Mouse (Mus musculus) embryonic facial prominence, embryonic 10.5 days (tissue): ENCODE data around the gene Acer2. TPM values are rescaled to one million over a fixed set of nuclear protein-coding genes. Genes with fewer than 3 reads are reported as not detected.

Experiments used
- DNase-seq: peaks from one replicate; pipeline ENCODE4 v3.0.0-alpha.2; 2017; ENCODE audit warnings: low spot score
- H3K27ac ChIP-seq: fragments of 300-500 bp; sonication (generic); replicated peaks from 2 replicates; pipeline ENCODE4 v1.5.1; 2016; ENCODE audit warnings: mild to moderate bottlenecking
- H3K27me3 ChIP-seq: fragments of 300-500 bp; sonication (generic); replicated peaks from 2 replicates; pipeline ENCODE4 v1.6.1; 2016; ENCODE audit warnings: low read depth, mild to moderate bottlenecking; ENCODE audit not compliant: poor library complexity, severe bottlenecking
- H3K36me3 ChIP-seq: fragments of 300-500 bp; sonication (generic); replicated peaks from 2 replicates; pipeline ENCODE4 v1.6.1; 2016; ENCODE audit warnings: mild to moderate bottlenecking, moderate library complexity
- H3K4me1 ChIP-seq: fragments of 300-500 bp; sonication (generic); 2 replicates; pipeline ENCODE4 v1.6.1; 2016
- H3K4me3 ChIP-seq: fragments of 300-500 bp; sonication (generic); 2 replicates; pipeline ENCODE4 v1.5.1; 2016; ENCODE audit warnings: mild to moderate bottlenecking, moderate library complexity
- H3K9me3 ChIP-seq: fragments of 300-500 bp; sonication (generic); 2 replicates; pipeline ENCODE4 v1.6.1; 2016; ENCODE audit warnings: mild to moderate bottlenecking
- WGBS: fragments of 180-500 bp; shearing (Covaris S2); methylation state at CpG from one replicate; pipeline ENCODE4 v1.1.7; 2016; 5-methylcytosine and 5-hydroxymethylcytosine counted together
- polyA plus RNA-seq: library from polyadenylated mRNA; unstranded; fragments of >200 nt; fragmentation: Nextera tagmentation; extraction: Ambion mirVana; gene quantifications from 2 replicates; pipeline ENCODE4 v1.2.1, GENCODE M21; 2016

Acer2 gene
- polyA plus RNA-seq, 1 experiment from 2014 or later, result 17.0 TPM

GRCm38 (mm10) chr4:86902351-86902750 is 28.2 kb downstream of the Acer2 start:
- peaks cover 5% of the 10 kb centered on the region; the same call in 1 of the 2 replicates for H3K4me1 ChIP-seq
- no peaks in the 10 kb centered on the region for H3K9me3 ChIP-seq
- DNase-seq, result no peak
- no peak overlapping the region for H3K27ac ChIP-seq
- WGBS, result 72% methylated on average over 6 of the region's 6 CpGs
- no peaks in the 10 kb centered on the region for H3K36me3 ChIP-seq
- no peak overlapping the region for H3K4me3 ChIP-seq
- H3K27me3 ChIP-seq, result no peaks in the 10 kb centered on the region

DNA sequence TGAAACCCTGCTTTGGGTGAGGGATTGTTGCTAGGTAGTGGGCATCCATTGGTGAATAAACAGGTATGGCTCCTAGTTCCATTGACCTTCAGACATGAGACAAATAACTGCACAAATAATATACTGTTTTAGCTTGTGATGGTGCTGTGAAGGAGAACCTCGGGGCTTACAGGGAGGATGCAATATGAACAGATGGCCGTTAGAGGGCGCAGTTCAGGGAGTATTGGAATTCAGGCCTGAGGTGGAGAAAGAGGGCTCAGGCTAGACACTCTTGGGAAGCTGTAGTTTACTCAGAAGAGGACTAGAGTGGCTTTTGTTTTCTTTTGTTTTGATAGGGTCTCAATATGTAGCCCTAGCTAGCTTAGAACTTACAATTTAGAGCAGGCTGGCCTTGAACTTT is 30.8 kb downstream of the Acer2 start:
- Histone ChIP-seq H3K4me3 (no peak overlapping the region), H3K9me3 (no peaks in the 10 kb centered on the region)
- WGBS, result 42% methylated on average over 3 of the region's 3 CpGs

DNA sequence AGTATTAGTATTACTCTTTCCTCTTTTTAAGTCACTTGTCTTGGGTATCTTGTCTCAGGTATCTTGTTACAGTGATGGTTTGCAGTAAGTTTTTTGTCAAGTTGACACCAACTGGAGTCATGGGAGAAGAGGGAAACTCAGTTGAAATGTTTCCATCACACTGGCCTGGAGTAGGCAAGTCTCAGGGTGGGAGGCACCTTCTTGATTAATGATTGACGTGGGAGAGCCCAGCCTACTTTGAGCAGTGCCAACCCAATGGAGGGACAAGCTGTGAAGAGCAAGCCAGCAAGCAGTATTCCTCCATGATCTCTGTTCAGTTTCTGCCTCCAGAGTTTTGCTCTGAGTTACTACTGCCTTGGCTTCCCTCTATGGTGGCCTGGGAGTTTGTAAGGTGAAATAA is 31.7 kb downstream of the Acer2 start:
- no peaks in the 10 kb centered on the region for H3K36me3 ChIP-seq

More for the DNA sequence above, 30.8 kb downstream of the Acer2 start:
- no peaks in the 10 kb centered on the region for H3K27me3 ChIP-seq
- no peaks in the 10 kb centered on the region for H3K36me3 ChIP-seq
- H3K4me1 ChIP-seq, result no peaks in the 10 kb centered on the region
- H3K27ac ChIP-seq, result no peak overlapping the region
- no peak for DNase-seq

GRCm38 (mm10) chr4:86911576-86912341 is 37.6 kb downstream of the Acer2 start:
- 12% methylated on average over 18 of the region's 18 CpGs for WGBS

More for the DNA sequence above, 31.7 kb downstream of the Acer2 start:
- 82% methylated on average over 1 of the region's 1 CpGs for WGBS
- no peaks in the 10 kb centered on the region for H3K27me3 ChIP-seq
- H3K9me3 ChIP-seq, result no peaks in the 10 kb centered on the region
- DNase-seq, result no peak
- no peak overlapping the region for H3K27ac ChIP-seq
- no peaks in the 10 kb centered on the region for H3K4me1 ChIP-seq
- no peak overlapping the region for H3K4me3 ChIP-seq

GRCm38 (mm10) chr4:86912757-86913156 is 38.6 kb downstream of the Acer2 start:
- Histone ChIP-seq H3K27me3 (no peaks in the 10 kb centered on the region; the same call in 1 of the 2 replicates), H3K27ac (no peak overlapping the region), H3K4me3 (no peak overlapping the region), H3K9me3 (no peaks in the 10 kb centered on the region), H3K36me3 (no peaks in the 10 kb centered on the region), H3K4me1 (peaks cover 14% of the 10 kb centered on the region)
- DNase-seq, result no peak
- 74% methylated on average over 7 of the region's 7 CpGs for WGBS

More at GRCm38 (mm10) chr4:86911576-86912341, 37.6 kb downstream of the Acer2 start:
- peak overlapping the region; percentile 65 for H3K27ac ChIP-seq
- no peaks in the 10 kb centered on the region; the same call in 1 of the 2 replicates for H3K27me3 ChIP-seq
- H3K4me1 ChIP-seq, result peaks cover 14% of the 10 kb centered on the region
- H3K4me3 ChIP-seq, result peak overlapping the region; percentile 32
- no peaks in the 10 kb centered on the region for H3K9me3 ChIP-seq
- peak; percentile 66 for DNase-seq
- H3K36me3 ChIP-seq, result no peaks in the 10 kb centered on the region

GRCm38 (mm10) chr4:86916062-86916461 is 41.9 kb downstream of the Acer2 start:
- WGBS, result 46% methylated on average over 1 of the region's 1 CpGs
- Histone ChIP-seq H3K27ac (no peak overlapping the region), H3K9me3 (no peaks in the 10 kb centered on the region), H3K27me3 (no peaks in the 10 kb centered on the region; the same call in 1 of the 2 replicates), H3K36me3 (no peaks in the 10 kb centered on the region), H3K4me3 (no peak overlapping the region), H3K4me1 (peaks cover 14% of the 10 kb centered on the region)
- DNase-seq, result no peak

DNA sequence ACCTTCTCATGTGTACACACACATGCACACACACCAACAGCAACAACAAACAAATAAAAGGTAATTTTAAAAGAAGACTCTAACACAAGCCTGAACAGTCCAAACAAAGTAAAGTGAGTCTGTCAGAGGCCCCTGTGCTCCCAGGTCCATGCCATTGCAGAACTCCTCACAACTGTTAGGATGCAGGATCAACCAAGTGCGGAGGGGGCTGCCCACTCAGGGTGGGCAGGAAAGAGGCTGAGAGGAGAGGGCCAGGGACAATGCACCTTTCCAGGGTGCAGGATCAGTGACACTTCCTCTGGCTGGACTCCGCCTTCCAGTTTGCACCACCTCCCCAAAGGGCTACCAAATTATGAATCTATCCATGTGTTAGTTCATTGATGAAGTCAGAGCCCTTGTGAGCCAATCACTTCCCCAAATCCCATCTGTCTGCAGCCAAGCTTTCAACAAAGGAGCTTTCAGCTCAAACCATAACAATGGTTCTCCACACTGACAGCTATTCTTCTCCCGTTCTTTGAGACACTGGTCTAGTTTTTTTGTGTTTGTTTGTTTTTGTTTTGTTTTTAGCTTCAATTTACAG is 49.4 kb downstream of the Acer2 start:
- Histone ChIP-seq H3K27ac (no peak overlapping the region), H3K36me3 (no peaks in the 10 kb centered on the region), H3K4me3 (no peak overlapping the region), H3K9me3 (no peaks in the 10 kb centered on the region), H3K4me1 (no peaks in the 10 kb centered on the region), H3K27me3 (no peaks in the 10 kb centered on the region)
- WGBS, result 57% methylated on average over 3 of the region's 3 CpGs
- DNase-seq, result no peak

- Histone ChIP-seq H3K4me3 (no peak overlapping the region), H3K9me3 (no peaks in the 10 kb centered on the region), H3K27me3 (no peaks in the 10 kb centered on the region), H3K36me3 (no peaks in the 10 kb centered on the region), H3K4me1 (no peaks in the 10 kb centered on the region), H3K27ac (0 out of 2 replicates have a peak overlapping the region, but pooled peaks have one; percentile 35)
- 13% methylated on average over 9 of the region's 9 CpGs for WGBS
- DNase-seq, result peak; percentile 82
Observed at GRCm38 (mm10) chr4:86924804-86925458, 50.7 kb downstream of the Acer2 start.

DNA sequence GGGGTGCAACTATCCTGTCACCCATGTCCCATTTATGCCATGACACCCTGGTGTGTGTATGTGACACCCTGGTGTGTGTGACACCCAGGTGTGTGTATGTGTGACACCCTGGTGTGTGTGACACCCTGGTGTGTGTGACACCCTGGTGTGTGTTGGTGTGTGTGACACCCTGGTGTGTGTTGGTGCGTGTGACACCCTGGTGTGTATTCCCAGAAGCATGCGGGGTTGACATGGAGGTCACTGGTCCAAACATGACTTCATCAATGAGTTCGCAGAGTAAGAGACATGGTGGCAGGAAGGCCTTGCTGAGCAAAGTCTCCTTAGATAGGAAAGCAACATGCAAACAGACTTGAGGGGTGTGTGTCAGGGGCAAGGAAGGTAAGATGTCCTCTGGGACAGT is 52.8 kb downstream of the Acer2 start:
- Histone ChIP-seq H3K4me3 (no peak overlapping the region), H3K27me3 (no peaks in the 10 kb centered on the region), H3K27ac (no peak overlapping the region), H3K4me1 (peaks cover 7% of the 10 kb centered on the region), H3K9me3 (no peaks in the 10 kb centered on the region), H3K36me3 (peaks cover 2% of the 10 kb centered on the region)
- WGBS, result 84% methylated on average over 3 of the region's 3 CpGs
- DNase-seq, result no peak

- Histone ChIP-seq H3K9me3 (no peaks in the 10 kb centered on the region), H3K4me3 (peak overlapping the region; percentile 63), H3K4me1 (peaks cover 7% of the 10 kb centered on the region), H3K27ac (peak overlapping the region; percentile 92; the same call in 1 of the 2 replicates), H3K36me3 (peaks cover 21% of the 10 kb centered on the region), H3K27me3 (no peaks in the 10 kb centered on the region)
- WGBS, result 91% methylated on average over 7 of the region's 7 CpGs
- DNase-seq, result no peak
Observed at GRCm38 (mm10) chr4:86930101-86930635, 56.0 kb downstream of the Acer2 start.

DNA sequence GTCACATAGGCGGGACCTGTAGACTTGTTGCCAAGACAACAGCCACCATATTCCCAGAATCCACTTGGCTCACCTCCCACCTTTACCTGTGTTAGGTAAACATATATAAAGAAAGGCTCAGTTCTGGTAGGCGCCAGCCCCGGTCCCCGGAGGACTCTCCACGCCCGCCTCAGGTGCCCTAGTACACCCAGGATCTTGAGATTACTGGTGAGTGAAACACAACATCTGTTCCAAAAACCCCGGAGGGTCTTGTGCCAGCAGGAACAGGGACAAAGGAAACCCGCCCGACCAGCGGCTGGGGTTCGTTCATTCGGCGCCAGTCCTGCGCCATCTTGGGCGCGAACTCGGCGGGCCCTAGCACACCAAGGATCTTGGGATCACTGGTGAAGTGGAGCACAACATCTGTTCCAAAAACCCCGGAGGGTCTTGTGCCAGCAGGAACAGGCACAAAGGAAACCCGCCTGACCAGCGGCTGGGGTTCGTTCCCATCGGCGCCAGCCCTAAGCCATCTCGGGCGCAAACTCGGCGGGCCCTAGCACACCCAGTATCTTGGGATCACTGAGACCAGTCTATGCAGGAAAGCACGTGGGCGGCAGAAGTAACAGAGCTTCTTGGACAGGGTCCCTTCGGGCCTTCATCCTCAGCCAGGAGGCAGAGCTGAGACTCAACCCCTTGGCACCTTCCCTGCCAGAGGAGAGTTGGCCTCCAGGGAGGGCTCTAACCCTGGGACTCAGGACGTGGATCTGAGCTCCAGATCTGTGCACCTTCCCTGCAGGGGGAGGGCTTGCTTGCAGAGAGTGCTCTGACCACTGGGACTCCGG is 56.6 kb downstream of the Acer2 start:
- DNase-seq, result peak; percentile 74
- Histone ChIP-seq H3K9me3 (no peaks in the 10 kb centered on the region), H3K27ac (peak overlapping the region; percentile 92), H3K4me1 (peaks cover 7% of the 10 kb centered on the region), H3K4me3 (peak overlapping the region; percentile 63), H3K27me3 (no peaks in the 10 kb centered on the region), H3K36me3 (peaks cover 21% of the 10 kb centered on the region)
- WGBS, result 5% methylated on average over 33 of the region's 33 CpGs

DNA sequence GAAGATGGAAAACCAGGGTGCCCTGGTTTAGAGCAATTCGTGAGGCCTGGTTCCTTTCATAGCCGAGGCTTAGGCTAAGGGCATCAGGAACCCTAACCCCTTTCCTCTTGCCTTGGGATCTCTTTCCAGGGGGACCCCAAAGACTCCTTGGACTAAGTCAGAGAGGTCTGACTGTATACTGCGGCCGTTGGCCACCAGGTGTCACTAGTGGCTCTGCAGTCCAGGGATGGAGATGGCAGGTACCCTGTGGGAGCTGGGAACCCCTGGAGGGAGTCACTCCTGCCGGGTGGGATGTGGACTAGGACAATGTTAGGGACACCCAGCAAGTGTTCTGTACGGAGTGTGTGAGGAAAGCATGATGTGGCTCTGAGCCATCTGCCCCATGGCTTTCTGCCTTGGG is 58.8 kb downstream of the Acer2 start:
- peaks cover 21% of the 10 kb centered on the region for H3K36me3 ChIP-seq
- H3K9me3 ChIP-seq, result no peaks in the 10 kb centered on the region
- H3K4me3 ChIP-seq, result no peak overlapping the region
- WGBS, result 81% methylated on average over 6 of the region's 6 CpGs
- peaks cover 7% of the 10 kb centered on the region for H3K4me1 ChIP-seq
- no peaks in the 10 kb centered on the region for H3K27me3 ChIP-seq
- H3K27ac ChIP-seq, result no peak overlapping the region
- no peak for DNase-seq
